Mouse (Mus musculus) megakaryocyte-erythroid progenitor cell, adult 5-6 weeks (primary cell): ENCODE results near the gene Wwc2. TPM values are rescaled to one million over a fixed set of nuclear protein-coding genes. Genes with fewer than 3 reads are reported as not detected.

Source experiments
- ATAC-seq: replicated peaks from 2 replicates; pipeline ENCODE4 v1.8.0; 2016; ENCODE audit warnings: mild to moderate bottlenecking, inconsistent platforms; ENCODE audit not compliant: severe bottlenecking, poor library complexity, low FRiP score, low TSS enrichment
- total RNA-seq, 2 experiments: library from RNA; stranded (forward) in 1 of 2; stranded (reverse) in 1 of 2; fragments of 200-1000, 215-1000 nt in 1 of 2; fragments of >200 nt in 1 of 2; fragmentation: Nextera tagmentation in 1 of 2; gene quantifications; 2 replicates each; pipeline ENCODE4 v1.2.3; 2014 to 2017

Wwc2 gene
- total RNA-seq, 2 experiments from 2014 or later: 5.1 to 6.3 TPM

DNA sequence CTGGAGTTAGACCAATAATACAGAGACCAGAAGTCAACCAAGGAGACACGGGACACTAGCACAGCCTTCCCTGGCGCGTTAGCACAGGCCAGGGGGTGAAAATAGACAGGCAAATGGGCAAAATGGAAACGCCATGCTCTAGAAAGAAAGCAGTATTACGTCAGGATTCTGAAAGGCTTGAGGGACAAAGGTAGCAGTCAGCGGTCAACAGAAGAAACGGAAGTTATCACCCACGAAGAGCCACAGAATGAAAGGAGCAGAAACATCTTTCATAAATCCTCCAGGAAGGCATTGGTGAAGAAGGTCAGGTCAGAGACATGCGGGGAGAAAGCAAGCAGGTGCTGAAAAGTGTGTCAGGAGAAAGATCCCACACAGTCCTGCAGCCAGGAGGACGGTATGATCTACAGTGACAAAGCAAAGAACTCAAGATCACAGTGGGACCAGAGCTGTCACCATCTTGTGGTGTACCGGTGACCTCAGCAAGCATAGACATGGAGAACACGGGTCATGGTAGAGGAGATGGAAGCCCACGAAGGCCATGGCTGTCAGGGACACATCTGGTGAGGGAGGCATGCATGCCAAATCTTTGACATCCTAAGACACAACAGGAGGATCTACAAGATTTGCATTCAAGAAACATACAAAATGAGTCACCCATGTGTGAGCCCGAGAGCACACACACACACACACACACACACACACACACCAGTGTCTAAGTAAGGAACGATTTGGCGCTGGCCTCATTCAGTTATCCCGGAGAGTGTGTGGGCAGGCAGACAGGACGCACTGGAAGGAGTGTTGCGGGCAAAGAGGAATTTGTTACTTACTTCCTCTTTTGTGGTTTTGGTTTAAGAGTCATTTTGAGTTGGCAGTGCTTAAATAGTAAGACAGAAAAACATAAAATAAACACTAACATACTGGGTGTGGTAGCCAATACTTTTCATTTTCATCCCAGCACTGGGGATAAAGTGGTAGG lies 73.4 kb downstream of the Wwc2 start:
- peak; percentile 57; the same call in 1 of the 2 replicates for ATAC-seq

DNA sequence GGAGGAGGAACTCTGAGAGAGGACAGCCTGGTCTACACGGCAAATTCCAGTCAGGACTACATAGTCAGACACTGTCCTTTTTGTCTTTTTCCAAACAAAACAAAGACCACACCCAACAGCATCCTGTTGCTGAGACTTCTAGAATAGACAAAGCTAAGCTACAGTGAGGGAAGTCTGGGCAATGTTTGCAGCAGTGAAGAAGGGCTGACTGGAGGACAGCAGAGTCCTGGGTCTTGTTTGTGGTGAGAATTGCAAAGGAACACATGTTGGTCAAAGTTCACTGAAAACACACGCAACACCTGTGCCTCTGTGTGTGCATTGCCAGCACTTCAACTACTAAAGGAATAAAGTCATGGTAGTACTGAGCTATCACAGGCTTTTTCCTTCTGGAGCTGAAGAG lies 75.2 kb downstream of the Wwc2 start:
- no peak for ATAC-seq

DNA sequence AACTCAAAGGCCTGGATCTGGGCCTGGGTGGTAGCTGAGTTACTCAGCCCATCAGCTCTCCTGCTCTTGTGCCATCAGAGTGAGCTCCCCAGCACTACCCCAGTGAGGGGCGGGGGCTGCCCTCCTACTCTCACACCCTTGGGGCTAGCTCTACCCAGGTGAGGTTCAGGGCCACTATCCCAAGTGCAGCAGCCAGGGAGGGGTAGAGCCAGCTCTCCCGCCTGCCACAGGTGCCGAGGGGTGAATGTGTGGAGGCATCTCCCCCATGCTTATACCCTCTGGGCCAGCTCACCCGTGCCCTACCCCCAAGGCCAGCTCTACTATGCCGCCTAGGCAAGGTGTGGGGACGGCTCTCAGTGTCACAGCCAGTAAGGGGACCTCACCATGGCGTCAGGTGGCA lies 75.8 kb downstream of the Wwc2 start:
- ATAC-seq: no peak

DNA sequence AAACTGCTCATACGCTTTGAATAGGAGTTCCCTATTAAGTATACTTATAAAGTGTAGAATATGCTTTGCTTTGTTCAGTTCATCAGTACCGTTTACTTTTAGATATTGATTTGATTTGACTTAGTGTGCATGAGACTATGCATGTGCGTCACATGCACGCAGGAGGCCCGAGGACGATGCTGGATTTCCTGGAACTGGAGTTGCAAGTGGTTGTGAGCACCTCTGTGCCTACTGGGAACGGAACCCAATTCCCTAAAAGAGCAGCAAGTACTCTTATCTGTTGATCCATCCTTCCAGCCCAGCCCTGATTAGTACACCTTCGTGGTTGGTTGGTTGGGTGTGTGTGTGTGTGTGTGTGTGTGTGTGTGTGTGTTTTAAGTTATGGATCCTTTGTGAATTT lies 76.6 kb downstream of the Wwc2 start:
- ATAC-seq: no peak

DNA sequence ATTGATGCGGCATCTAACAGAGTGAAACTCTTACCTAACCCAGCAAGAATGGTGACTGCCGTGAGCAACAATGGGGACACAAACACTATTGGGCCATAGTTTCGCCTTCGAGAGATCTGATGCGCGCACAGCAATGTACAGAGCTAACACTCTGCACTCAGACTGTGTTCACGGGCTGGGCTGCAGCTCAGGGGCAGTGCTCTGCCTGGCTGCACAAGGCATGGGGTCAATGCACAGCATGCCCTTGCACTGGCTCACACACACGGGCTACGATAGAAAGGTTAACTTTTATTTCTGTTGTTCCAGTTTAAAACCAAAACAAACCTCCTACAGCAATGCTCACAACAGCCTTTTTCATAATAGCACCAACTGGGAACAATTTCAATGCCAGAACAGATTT lies 77.1 kb downstream of the Wwc2 start:
- no peak for ATAC-seq

DNA sequence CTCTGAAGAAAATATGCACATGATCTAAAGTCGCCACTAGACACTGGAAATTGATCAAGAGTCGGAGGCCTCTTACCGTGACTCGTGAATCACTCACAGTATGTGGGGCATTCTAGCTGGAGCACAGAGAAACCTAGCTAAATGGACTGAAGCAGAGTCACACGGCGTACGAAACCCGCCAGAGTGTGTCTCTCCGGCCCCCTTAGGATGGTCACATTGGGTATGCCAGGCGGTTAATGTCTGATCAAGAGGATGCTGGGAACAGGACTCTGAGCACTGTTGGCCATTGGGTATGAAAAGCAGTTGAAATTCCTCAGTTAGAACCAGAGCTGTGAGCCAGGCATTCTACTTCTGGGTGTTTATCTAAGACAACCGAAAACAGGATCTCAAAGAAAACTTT lies 81.0 kb downstream of the Wwc2 start:
- no peak for ATAC-seq

DNA sequence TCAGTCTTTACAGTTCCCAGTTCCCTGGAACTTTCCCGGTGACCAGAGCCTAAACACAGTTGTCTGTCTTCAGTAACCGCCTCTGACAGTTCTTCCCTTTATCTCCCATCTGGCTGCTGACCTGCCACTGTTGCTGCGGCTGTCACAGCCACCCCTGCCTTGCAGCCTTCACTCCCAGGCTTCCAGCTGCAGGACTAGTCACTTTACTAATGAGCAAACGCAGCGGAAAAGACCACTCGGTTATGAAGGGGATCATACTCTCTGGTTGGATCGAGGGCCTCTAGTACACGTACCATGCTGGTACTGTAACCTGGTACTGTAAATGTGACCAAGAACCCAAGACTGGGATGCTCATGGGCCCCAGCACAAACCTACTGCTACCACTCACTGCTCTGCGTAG lies 83.7 kb downstream of the Wwc2 start:
- ATAC-seq: no peak

DNA sequence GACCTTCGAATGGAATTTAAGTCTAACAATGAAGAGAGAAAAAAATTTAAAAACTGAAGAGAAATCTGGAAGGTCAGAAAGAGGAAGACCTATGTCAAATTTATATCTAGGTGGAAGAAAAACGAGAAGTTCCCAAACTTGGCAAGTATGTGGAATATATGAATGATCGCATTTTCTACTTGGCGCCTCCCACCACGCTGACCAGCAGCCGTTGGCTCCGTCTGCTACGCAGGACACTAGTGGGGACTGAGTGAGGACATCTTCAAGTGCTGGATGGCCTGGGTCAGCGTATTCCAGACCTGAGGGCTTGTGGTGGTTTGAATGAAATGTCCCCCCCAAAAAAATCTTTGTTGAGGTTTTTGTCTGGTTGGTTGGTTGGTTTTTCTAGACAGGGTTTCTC lies 84.6 kb downstream of the Wwc2 start:
- ATAC-seq: no peak

DNA sequence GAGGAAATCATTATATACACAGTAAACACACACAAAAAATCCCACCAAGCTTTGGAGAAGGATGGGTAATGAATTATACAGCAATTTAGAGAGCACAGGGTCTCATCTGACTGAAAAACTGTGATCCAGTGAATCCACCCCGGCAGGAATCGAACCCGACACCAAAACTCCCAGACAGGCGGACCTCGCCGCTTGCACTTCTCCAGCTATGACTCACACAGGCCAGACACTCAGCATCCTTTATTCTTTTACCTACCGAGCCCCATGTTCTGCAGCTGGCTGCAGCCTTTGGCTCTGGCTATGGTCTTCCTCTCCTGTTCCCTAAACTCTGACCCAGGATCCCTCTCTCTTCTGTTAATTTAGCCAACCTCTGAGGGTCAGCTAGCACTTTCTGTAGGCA lies 85.5 kb downstream of the Wwc2 start:
- no peak for ATAC-seq

DNA sequence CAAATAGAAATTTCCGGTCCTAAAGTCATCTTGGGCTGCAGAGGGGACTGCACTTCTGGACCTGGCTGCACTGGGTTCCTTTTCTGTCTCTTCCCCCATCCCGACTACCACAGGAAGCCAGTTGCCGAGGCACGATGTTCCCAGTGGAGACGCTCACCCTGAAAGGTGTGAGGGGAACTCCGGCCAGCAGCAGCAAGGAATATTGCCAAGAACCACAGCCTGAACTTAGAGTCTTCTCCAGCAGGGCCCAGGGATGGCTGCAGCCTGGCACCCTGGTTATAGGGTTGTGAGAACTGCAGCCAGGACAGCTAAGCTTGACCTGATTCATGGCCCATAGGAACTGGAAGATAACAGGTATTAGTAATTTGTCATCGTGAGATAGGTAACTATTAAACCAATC lies 86.7 kb downstream of the Wwc2 start:
- ATAC-seq: no peak

DNA sequence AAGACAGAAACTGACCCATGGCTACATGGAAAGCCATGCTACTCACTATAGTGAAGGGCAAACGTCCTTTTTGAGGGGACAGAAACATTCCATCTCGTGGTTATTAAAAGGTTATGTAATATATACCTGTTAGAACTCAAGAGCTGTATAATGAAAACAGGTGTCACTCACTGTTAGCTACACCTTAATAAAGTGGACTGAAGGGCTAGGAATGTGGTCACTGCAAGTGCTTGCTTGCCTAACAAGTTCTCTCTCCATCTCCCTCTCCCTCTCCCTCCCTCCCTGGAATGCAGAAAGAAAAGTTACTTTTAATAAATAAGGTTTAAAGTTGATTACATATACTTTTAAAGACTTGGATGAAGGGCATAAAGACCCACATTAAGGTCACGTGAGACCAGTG lies 88.0 kb downstream of the Wwc2 start:
- no peak for ATAC-seq

DNA sequence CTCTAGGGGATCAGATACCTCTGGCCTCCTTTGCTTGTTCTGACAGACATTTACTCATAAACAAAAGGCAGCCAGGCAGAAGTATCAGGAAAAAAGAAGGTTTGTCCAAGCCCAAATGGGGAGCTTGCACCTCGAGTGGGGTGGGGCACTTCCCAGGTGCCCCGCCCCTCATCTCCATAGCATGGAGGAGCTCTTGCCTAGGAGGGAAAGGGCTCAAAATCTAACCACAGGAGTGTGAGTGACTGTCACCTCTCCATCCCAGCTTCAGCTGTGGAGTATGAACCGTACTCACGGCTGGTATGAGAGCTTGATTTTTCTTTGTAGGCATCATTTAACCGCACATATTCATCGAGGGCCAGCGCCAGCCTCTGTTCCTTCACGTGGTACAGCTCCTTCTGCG lies 90.4 kb downstream of the Wwc2 start:
- no peak for ATAC-seq

DNA sequence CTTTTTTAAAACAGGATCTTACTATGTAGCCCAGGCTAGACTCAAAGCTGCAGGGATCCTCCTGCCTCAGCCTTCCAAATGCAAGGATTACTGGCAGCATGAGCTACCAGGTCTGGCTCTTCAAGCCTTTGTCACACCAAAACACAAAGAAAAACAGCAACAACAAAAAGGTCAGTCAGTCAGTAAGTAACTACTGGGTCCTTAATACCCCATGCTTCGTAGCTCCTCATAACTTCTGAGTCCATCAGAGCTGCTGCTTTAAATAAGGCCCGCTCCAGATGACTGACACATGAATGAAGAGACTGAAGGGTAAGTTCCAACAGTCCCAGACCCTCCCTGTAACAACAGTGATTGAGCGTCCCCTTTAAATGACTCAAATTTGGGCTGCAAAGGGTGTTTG lies 90.8 kb downstream of the Wwc2 start:
- no peak for ATAC-seq

DNA sequence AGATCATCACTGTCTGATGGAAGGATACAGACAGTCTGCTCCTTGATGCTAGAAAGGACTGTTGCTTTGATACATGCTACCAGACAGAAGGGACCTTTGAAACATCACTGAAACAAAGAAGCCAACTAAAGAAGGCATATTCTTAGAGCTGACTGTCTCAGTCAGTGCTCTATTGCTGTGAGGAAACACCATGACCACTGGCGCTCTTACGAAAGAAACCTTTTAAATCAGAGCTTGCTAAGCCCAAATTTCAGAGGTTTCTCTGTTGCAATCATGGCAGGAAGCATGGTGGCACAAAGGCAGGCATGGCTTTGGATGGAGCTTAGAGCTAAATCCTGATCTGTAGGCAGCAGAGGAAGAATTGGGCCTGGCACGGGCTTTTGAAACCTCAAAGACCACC lies 98.3 kb downstream of the Wwc2 start:
- no peak for ATAC-seq

DNA sequence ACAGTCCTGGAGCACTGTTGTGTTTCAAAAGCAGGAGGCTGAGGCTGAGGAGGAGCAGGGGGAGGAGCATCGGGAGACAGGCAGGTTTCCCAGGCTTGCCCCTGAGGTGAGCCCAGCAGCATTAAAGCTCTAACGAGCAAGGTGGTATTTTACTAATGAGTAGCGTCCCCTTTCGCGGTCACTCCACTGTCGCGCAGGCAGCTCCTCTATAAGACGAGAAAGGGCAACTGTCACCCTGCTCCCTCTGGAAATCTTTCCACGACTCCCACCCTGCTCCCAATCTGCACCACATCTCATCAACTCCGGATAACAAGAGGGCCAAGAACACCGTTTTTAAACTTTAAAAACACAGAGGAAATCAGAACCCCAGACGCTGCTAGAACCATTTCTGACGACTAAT lies 99.1 kb downstream of the Wwc2 start:
- ATAC-seq: no peak

DNA sequence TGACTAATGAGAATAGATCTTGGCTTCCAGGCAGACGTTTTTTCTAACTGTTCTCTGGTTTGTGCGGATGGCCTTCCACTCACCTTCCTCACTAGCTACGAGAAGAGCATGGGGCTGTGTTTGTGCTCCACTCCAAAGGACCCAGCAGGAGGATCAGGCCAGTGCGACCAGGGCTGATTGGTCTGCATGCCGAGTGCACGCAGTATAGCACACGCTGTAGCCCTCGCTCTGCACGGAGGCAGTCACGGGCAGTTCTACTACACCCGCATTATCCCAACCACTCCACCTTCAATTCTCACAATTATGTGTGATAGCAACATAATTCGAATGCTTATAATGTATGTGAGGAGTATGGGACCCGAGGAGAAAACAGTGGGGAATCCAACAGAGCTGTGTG lies 99.9 kb downstream of the Wwc2 start:
- ATAC-seq: no peak

DNA sequence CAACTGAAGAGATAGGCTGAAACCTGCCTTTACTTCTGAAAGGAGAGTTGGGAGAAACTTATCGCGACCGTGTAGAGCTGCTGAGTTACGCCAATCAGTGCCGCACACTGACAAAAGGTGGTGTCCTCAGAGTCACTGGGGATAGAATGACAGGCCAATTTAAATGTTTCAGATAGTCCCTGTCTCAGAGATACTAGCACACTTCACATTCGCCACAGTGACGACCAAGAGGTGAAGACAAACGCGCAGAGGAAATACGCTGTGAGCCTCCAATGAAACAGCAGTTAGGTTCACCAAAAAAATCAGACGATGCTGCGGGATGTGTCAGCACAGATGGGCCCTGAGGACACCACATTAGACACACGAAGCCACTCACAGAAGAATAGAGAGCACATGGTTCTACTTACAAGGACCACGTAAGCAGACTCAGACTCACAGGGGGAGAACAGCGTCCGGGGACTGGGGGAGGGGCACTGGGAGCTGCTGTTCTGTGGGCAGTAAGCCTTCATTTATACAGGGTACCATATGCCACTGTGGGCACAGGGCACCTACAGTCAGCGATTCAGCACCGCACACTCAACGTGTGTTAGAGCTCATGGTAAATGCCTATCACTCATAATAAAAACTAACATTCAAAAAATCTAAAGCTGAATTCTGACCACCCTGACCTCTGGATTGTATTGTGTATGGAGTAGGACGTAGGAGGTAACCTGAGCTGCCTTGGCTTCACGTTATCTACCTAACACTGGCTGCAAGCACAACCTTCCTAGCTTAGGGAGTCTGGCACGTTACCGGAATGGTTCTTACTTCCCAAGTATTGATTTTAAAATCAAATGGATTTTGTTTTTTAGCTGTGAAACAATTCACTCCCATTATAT lies 100.5 kb downstream of the Wwc2 start:
- no peak for ATAC-seq

DNA sequence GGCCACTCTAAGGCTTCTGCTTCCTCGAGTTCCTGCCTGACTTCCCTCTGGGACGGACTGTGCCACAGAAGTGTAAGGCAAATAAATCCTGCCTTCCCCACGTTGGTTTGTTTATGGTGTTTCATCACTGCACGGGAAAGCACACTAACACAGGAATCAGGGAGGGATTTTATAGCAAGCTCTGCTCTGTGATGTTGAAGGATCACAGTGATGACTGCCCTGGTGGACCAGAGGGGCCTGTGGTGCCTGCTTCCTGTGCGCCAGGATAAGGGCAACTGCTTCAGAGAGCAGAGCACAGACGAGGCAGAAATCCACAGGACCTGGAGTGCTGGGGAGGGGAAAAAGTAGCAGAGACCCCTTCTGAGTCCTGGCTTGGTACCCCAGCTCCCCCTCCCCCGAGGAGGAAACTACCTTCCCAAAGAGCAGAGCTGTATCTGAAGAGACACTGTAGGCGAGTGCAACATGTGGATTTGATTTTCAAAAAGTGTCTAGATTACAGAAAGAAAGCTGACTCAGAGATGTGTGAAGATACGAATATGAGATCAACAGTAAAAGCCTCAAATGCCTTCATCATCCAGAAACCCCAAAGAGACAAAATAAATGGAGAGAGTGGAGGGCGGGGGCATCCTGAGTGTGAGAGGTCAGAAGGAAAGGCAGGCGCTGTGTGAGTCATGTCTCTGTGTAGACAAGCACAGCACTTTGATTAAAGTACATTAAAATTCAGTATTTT lies 101.7 kb downstream of the Wwc2 start:
- ATAC-seq: no peak

DNA sequence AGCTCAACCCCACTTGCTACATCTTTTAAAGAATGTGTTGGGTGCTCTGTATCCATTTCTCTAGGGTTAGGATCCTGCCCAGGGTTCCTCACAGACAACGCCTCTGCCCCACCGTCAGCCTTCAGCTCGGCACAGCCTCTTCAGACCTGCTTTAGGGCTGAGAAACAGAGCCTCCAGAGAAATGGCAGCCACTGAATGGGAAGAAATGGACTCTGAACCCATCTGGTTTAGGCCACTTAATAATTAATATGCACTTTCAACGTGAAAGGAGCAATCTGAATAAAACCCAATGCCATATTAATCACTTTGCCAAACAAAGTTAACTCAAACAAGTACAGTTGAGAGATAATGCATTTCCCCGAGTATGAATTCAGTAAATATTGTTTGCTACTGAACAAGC lies 106.4 kb downstream of the Wwc2 start:
- no peak for ATAC-seq

DNA sequence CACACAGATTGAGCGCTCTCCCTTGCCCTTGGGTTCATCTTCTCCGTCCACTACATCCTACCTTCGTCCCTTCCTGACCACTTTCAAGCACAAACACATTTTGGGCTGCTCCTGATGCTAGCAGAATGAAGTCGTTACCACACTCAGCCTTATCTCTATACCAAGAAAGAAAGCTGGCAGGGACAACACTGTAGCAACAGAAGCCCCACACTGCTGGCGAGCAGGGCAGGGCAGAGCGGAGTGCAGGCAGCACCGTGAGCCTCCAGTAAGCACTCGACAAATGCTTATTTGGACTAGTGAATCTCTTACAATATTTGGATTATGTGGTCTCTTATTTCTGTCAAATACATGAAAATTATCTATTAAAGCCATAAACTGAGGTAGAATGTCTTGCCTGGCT lies 107.0 kb downstream of the Wwc2 start:
- 0 out of 2 replicates have a peak, but pooled peaks have one; percentile 61 for ATAC-seq
